Mouse (Mus musculus) intestine, embryonic 14.5 days (tissue): ENCODE data around the gene Sars. TPM values are rescaled to one million over a fixed set of nuclear protein-coding genes. Genes with fewer than 3 reads are reported as not detected.

Experiments
- ATAC-seq: fragments of 200-750 bp; cut with Nextera tagmentation; replicated peaks from 2 replicates; pipeline ENCODE4 v1.8.0; 2017; ENCODE audit warnings: low read depth, moderate number of reproducible peaks, moderate TSS enrichment, moderate library complexity; ENCODE audit not compliant: low FRiP score, low TSS enrichment
- DNase-seq: peaks from one replicate; pipeline ENCODE4 v3.0.0-alpha.2; 2018; ENCODE audit warnings: low spot score
- H3K27ac ChIP-seq: fragments of 300-500 bp; sonication (generic); 2 replicates; pipeline ENCODE4 v1.5.1; 2014; ENCODE audit warnings: low read depth, mild to moderate bottlenecking, control low read depth
- H3K27me3 ChIP-seq: fragments of 300-500 bp; sonication (generic); replicated peaks from 2 replicates; pipeline ENCODE4 v1.6.1; 2014; ENCODE audit warnings: low read length, control low read depth; ENCODE audit not compliant: control insufficient read depth, insufficient read depth
- H3K36me3 ChIP-seq: fragments of 300-500 bp; sonication (generic); 2 replicates; pipeline ENCODE4 v1.6.1; 2014; ENCODE audit warnings: low read length, control low read depth; ENCODE audit not compliant: control insufficient read depth, insufficient read depth
- H3K4me1 ChIP-seq: fragments of 300-500 bp; sonication (generic); replicated peaks from 2 replicates; pipeline ENCODE4 v1.6.1; 2014; ENCODE audit warnings: low read length, control low read depth, mixed read lengths; ENCODE audit not compliant: control insufficient read depth, insufficient read depth
- H3K4me2 ChIP-seq: fragments of 300-500 bp; sonication (generic); 2 replicates; pipeline ENCODE4 v1.6.1; 2014; ENCODE audit warnings: low read length
- H3K4me3 ChIP-seq: fragments of 300-500 bp; sonication (generic); 2 replicates; pipeline ENCODE4 v1.5.1; 2014; ENCODE audit warnings: low read depth, low read length, control low read depth, mixed read lengths
- H3K9ac ChIP-seq: fragments of 300-500 bp; sonication (generic); 2 replicates; pipeline ENCODE4 v1.6.1; 2014; ENCODE audit warnings: mild to moderate bottlenecking, low read length
- H3K9me3 ChIP-seq: fragments of 300-500 bp; sonication (generic); 2 replicates; pipeline ENCODE4 v1.6.1; 2016; ENCODE audit warnings: low read length, control low read depth; ENCODE audit not compliant: control insufficient read depth
- WGBS: fragments of 180-500 bp; shearing (Covaris S2); extraction: QIAGEN DNeasy Blood & Tissue Kit; methylation state at CpG from one replicate; pipeline ENCODE4 v1.1.7; 2014; 5-methylcytosine and 5-hydroxymethylcytosine counted together
- polyA plus RNA-seq: library from polyadenylated mRNA; unstranded; fragments of >200 nt; fragmentation: Nextera tagmentation; extraction: Ambion mirVana; gene quantifications from 2 replicates; pipeline ENCODE4 v1.2.1, GENCODE M21; 2014

Sars gene
- 136 and 140 TPM in 2 replicates for polyA plus RNA-seq

- H3K36me3 ChIP-seq: peaks cover 10% of the 10 kb centered on the region
- ATAC-seq (peak; percentile 96), DNase-seq (peak; percentile 91)
- peak within 1 kb of the TSS; percentile 97 for H3K4me2 ChIP-seq
- no peaks in the 10 kb centered on the region for H3K9me3 ChIP-seq
- H3K4me1 ChIP-seq: peaks cover 19% of the 10 kb centered on the region
- WGBS: under 1% methylated on average over 41 of the region's 41 CpGs
- peak within 1 kb of the TSS; percentile 80 for H3K27ac ChIP-seq
- peak within 1 kb of the TSS; percentile 88 for H3K4me3 ChIP-seq
- H3K9ac ChIP-seq: peak within 1 kb of the TSS; percentile 71
- no peaks in the 10 kb centered on the region for H3K27me3 ChIP-seq
Measured at GRCm38 (mm10) chr3:108444698-108445365, at the start of gene Sars. Gene Sars (minus strand): TSS chr3:108445209.

GRCm38 (mm10) chr3:108489968-108490367 lies 45.0 kb upstream of the Sars start:
- no peaks in the 10 kb centered on the region for H3K9me3 ChIP-seq
- no peak for DNase-seq
- no peaks in the 10 kb centered on the region for H3K27me3 ChIP-seq
- ATAC-seq: no peak
- no peak overlapping the region for H3K4me2 ChIP-seq
- no peak overlapping the region for H3K27ac ChIP-seq
- WGBS: 35% methylated on average over 3 of the region's 3 CpGs
- H3K9ac ChIP-seq: no peak overlapping the region
- no peak overlapping the region for H3K4me3 ChIP-seq
- H3K4me1 ChIP-seq: no peaks in the 10 kb centered on the region
- H3K36me3 ChIP-seq: no peaks in the 10 kb centered on the region

GRCm38 (mm10) chr3:108484749-108485148 lies 39.7 kb upstream of the Sars start:
- Histone ChIP-seq H3K9me3 (0 out of 2 replicates have a peak, but pooled peaks cover 2% of the 10 kb centered on the region), H3K27me3 (no peaks in the 10 kb centered on the region), H3K36me3 (no peaks in the 10 kb centered on the region), H3K4me1 (no peaks in the 10 kb centered on the region), H3K27ac (no peak overlapping the region), H3K4me2 (no peak overlapping the region), H3K9ac (no peak overlapping the region), H3K4me3 (no peak overlapping the region)
- no peak for DNase-seq
- no peak; the same call in 1 of the 2 replicates for ATAC-seq
- WGBS: 75% methylated on average over 4 of the region's 4 CpGs

GRCm38 (mm10) chr3:108478800-108479199 lies 33.8 kb upstream of the Sars start:
- 85% methylated on average over 4 of the region's 4 CpGs for WGBS
- Histone ChIP-seq H3K4me3 (no peak overlapping the region), H3K9ac (no peak overlapping the region), H3K27ac (no peak overlapping the region), H3K9me3 (0 out of 2 replicates have a peak, but pooled peaks cover 2% of the 10 kb centered on the region), H3K4me2 (no peak overlapping the region), H3K27me3 (no peaks in the 10 kb centered on the region), H3K36me3 (no peaks in the 10 kb centered on the region), H3K4me1 (no peaks in the 10 kb centered on the region)
- ATAC-seq (no peak), DNase-seq (no peak)

GRCm38 (mm10) chr3:108476761-108477619 lies 32.0 kb upstream of the Sars start:
- peak; percentile 69 for DNase-seq
- Histone ChIP-seq H3K4me3 (no peak overlapping the region), H3K36me3 (no peaks in the 10 kb centered on the region), H3K9ac (no peak overlapping the region), H3K9me3 (no peaks in the 10 kb centered on the region), H3K4me1 (no peaks in the 10 kb centered on the region), H3K4me2 (no peak overlapping the region), H3K27ac (peak overlapping the region; percentile 67), H3K27me3 (no peaks in the 10 kb centered on the region)
- ATAC-seq: peak; percentile 84
- WGBS: 47% methylated on average over 14 of the region's 14 CpGs

GRCm38 (mm10) chr3:108475496-108475895 lies 30.5 kb upstream of the Sars start:
- Histone ChIP-seq H3K27ac (no peak overlapping the region), H3K4me1 (no peaks in the 10 kb centered on the region), H3K4me3 (no peak overlapping the region), H3K27me3 (no peaks in the 10 kb centered on the region), H3K9me3 (no peaks in the 10 kb centered on the region), H3K36me3 (no peaks in the 10 kb centered on the region), H3K9ac (no peak overlapping the region), H3K4me2 (no peak overlapping the region)
- 65% methylated on average over 5 of the region's 5 CpGs for WGBS
- ATAC-seq (no peak), DNase-seq (no peak)

GRCm38 (mm10) chr3:108474969-108475368 lies 30.0 kb upstream of the Sars start:
- no peaks in the 10 kb centered on the region for H3K36me3 ChIP-seq
- H3K27ac ChIP-seq: no peak overlapping the region
- H3K9me3 ChIP-seq: no peaks in the 10 kb centered on the region
- H3K9ac ChIP-seq: no peak overlapping the region
- DNase-seq: no peak
- 84% methylated on average over 7 of the region's 7 CpGs for WGBS
- no peaks in the 10 kb centered on the region for H3K4me1 ChIP-seq
- H3K4me3 ChIP-seq: no peak overlapping the region
- no peak for ATAC-seq
- no peak overlapping the region for H3K4me2 ChIP-seq
- H3K27me3 ChIP-seq: no peaks in the 10 kb centered on the region

- WGBS: 55% methylated on average over 8 of the region's 8 CpGs
- H3K4me3 ChIP-seq: no peak overlapping the region
- H3K27ac ChIP-seq: no peak overlapping the region
- no peaks in the 10 kb centered on the region for H3K9me3 ChIP-seq
- H3K4me2 ChIP-seq: no peak overlapping the region
- H3K4me1 ChIP-seq: no peaks in the 10 kb centered on the region
- no peaks in the 10 kb centered on the region for H3K36me3 ChIP-seq
- no peaks in the 10 kb centered on the region for H3K27me3 ChIP-seq
- DNase-seq: no peak
- no peak for ATAC-seq
- H3K9ac ChIP-seq: no peak overlapping the region
Measured at GRCm38 (mm10) chr3:108467760-108468159, 22.8 kb upstream of the Sars start.
